Mouse (Mus musculus) lung, adult 2 months (tissue): ENCODE data around the gene Nfkbib. TPM values are rescaled to one million over a fixed set of nuclear protein-coding genes. Genes with fewer than 3 reads are reported as not detected.

Experiments used
- DNase-seq: peaks from one replicate; pipeline ENCODE4 v3.0.0; 2022
- H3K4me1 ChIP-seq: fragments of 200-500 bp; 2 replicates; pipeline ENCODE4 v1.6.1; 2011; ENCODE audit warnings: low read length; ENCODE audit not compliant: control insufficient read depth, insufficient read depth
- H3K4me3 ChIP-seq: fragments of 200-500 bp; replicated peaks from 2 replicates; pipeline ENCODE3; 2011; ENCODE audit warnings: low read depth, mild to moderate bottlenecking, control low read depth, low read length; ENCODE audit errors: extremely low read depth
- CTCF ChIP-seq: fragments of 200-500 bp; IDR thresholded peaks from 2 replicates; pipeline ENCODE4 v1.5.1; 2011; ENCODE audit warnings: mild to moderate bottlenecking, low read length, control low read depth; ENCODE audit not compliant: insufficient read depth
- POLR2A ChIP-seq: fragments of 200-500 bp; IDR thresholded peaks from 2 replicates; pipeline ENCODE4 v1.6.1; 2011; ENCODE audit warnings: low read depth, mild to moderate bottlenecking, control low read depth, low read length, borderline replicate concordance; ENCODE audit errors: extremely low read depth
- WGBS: fragments of 180-500 bp; shearing (Covaris S2); methylation state at CpG from one replicate; pipeline ENCODE4 v1.1.7; 2018; 5-methylcytosine and 5-hydroxymethylcytosine counted together
- polyA plus RNA-seq: library from polyadenylated mRNA; depleted of rRNA; stranded (reverse); fragments of >200 nt; gene quantifications from 2 replicates; pipeline ENCODE4 v1.2.3, GENCODE M21; 2012

Nfkbib gene
- polyA plus RNA-seq, 1 experiment: 49.2 TPM

DNA sequence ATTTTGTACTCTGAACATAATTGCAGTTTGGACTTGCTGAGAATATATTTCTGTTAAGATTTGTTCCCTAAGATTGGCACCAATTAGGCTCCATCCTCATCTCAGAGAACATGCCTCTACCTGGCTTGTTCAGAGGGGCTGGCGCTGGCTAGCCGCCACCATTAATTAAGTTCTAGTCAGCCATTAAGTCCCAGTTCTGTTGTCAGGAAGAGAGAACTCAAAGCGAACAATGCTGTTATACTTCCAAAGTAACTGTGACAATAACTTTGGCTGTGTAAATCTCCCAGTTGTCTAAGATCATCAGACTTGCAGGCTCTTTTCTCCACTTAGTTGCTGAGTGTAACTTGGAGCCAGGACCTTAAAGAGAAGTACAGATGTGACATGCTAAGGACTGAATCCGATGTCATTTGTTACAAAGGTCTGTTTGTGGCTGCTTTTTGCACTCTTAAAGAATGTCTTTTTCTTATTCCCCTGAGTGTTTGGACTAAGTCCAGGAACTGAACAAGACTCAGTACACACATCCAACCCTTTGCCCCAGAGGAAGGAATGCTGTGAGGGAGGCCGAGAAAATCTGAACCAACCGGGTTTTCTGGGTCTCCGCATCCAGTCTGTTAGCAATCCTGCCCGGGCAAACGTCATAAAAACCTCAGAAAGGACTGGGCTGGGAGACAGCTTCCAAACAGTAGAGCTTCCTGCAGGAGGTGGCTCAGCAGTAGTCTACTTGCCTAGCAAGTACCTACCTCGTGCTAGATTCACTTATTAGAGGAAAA lies 34.8 kb upstream of the Nfkbib start:
- 17% methylated on average over 10 of the region's 10 CpGs for WGBS
- DNase-seq: peak; percentile 64
- Histone ChIP-seq H3K4me3 (no peak overlapping the region), H3K4me1 (peaks cover 18% of the 10 kb centered on the region)
- no peak for TF ChIP-seq POLR2A

- peaks cover 23% of the 10 kb centered on the region for H3K4me1 ChIP-seq
- no peak for DNase-seq
- whole genome bisulfite sequencing: 28% methylated on average over 3 of the region's 3 CpGs
These were observed 34.1 kb upstream of the Nfkbib start for GRCm38 (mm10) chr7:28801451-28801850.

DNA sequence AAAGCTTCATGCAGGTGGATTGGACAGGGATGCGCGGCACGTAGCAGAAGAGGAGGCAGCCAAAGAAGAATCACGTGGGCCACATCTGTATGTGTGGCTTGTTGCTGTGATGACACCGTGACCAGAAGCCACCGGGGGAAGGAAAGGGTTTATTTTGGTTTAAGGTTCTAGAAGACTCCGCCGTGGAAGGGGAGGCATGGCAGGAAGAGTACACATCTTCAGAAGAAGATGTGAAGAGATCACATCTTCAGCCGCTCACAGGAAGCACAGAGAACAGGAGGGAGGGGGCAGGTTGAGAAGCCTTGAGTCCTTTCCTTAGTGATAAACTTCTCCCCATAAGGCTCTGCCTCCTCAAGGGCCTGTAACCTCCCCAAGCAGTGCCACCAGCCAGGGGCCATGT lies 32.7 kb upstream of the Nfkbib start:
- DNase-seq: no peak
- Histone ChIP-seq H3K4me1 (peaks cover 25% of the 10 kb centered on the region), H3K4me3 (no peak overlapping the region)
- WGBS: 87% methylated on average over 9 of the region's 9 CpGs
- TF ChIP-seq CTCF (no peak), POLR2A (no peak)

More at GRCm38 (mm10) chr7:28801451-28801850, 34.1 kb upstream of the Nfkbib start:
- no peak overlapping the region for H3K4me3 ChIP-seq
- TF ChIP-seq CTCF (no peak), POLR2A (no peak)

- WGBS: 9% methylated on average over 32 of the region's 32 CpGs
- H3K4me3 ChIP-seq: peak overlapping the region; percentile 54
- DNase-seq: peak; percentile 85
- TF ChIP-seq CTCF: peak; percentile 93
- 0 out of 2 replicates have a peak, but pooled peaks have one; percentile 28 for TF ChIP-seq POLR2A
- H3K4me1 ChIP-seq: peaks cover 7% of the 10 kb centered on the region
These were observed 29.3 kb upstream of the Nfkbib start for GRCm38 (mm10) chr7:28796562-28796975.

DNA sequence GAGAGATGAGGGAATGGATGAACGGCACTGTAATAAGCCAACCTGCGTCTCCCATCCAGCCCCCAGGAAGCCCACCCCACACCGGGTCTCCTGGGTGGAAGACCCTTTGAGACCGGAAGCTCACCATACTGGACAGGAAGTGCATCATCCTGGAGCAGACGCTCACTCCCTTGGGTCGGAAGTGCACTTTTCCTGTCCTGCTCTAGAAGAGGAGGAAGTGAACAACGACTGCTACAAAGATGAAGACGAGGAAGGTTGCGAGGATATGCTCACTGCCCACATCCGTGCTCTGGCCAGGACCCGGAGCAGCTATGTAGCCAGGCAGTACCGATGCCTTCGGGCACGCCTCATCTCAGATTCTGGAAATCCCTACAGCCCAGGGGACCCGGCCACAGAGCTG lies 28.5 kb upstream of the Nfkbib start:
- peaks cover 7% of the 10 kb centered on the region for H3K4me1 ChIP-seq
- TF ChIP-seq CTCF (no peak), POLR2A (peak; percentile 50; the same call in 1 of the 2 replicates)
- WGBS: 39% methylated on average over 15 of the region's 15 CpGs
- DNase-seq: no peak
- peak overlapping the region; percentile 54 for H3K4me3 ChIP-seq

GRCm38 (mm10) chr7:28794496-28794895 lies 27.2 kb upstream of the Nfkbib start:
- TF ChIP-seq CTCF (no peak), POLR2A (no peak)
- 71% methylated on average over 3 of the region's 3 CpGs for WGBS
- DNase-seq: no peak

DNA sequence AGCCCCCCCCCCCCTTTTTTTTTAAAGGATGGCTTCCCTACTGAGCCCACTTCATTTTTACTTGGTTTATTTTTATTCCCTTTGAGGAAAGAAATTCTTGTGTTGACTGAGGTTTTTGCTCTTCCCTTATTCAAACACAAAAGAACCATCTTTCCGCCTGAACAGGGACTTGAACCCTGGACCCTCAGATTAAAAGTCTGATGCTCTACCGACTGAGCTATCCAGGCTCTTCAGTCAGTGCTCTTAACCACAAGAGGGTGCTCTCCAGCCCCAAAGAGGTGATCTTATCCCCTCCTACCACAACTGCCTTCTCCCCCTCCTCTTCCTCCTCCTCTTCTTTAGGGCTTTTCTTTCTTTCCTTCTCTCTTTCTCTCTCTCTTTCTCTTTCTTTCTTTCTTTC lies 26.5 kb upstream of the Nfkbib start:
- DNase-seq: no peak
- TF ChIP-seq CTCF (peak; percentile 19; the same call in 1 of the 2 replicates), POLR2A (no peak)
- 29% methylated on average over 2 of the region's 2 CpGs for WGBS
- H3K4me3 ChIP-seq: no peak overlapping the region
- H3K4me1 ChIP-seq: peaks cover 7% of the 10 kb centered on the region

More at GRCm38 (mm10) chr7:28794496-28794895, 27.2 kb upstream of the Nfkbib start:
- H3K4me1 ChIP-seq: peaks cover 7% of the 10 kb centered on the region
- H3K4me3 ChIP-seq: no peak overlapping the region

GRCm38 (mm10) chr7:28792391-28793185 lies 25.3 kb upstream of the Nfkbib start:
- WGBS: 68% methylated on average over 14 of the region's 14 CpGs
- Histone ChIP-seq H3K4me3 (no peak overlapping the region), H3K4me1 (peaks cover 7% of the 10 kb centered on the region)
- no peak for TF ChIP-seq CTCF
- DNase-seq: no peak

DNA sequence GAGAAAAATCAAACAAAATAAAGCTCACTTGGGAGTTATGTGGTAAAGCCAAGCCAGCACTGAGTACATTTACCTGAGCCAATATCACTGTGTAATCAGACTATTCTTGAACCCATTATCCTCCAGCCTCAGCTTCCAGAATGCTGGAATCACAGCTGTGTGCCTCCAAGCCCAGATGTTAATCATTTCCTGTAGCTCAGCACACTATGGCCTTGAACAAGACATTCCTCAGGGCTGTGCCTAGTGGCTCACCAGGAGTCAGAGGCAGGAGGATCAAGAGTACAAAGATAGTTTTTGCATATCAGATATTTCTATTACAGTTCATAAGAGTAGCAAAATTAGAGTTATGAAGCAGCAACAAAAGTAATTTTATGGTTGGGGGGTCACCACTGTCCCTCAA lies 24.4 kb upstream of the Nfkbib start:
- TF ChIP-seq POLR2A (no peak), CTCF (no peak)
- Histone ChIP-seq H3K4me3 (no peak overlapping the region), H3K4me1 (peaks cover 4% of the 10 kb centered on the region; the same call in 1 of the 2 replicates)
- DNase-seq: no peak
